Mouse (Mus musculus): ENCODE measurements around the gene Dnajc1. TPM values are rescaled to one million over a fixed set of nuclear protein-coding genes. Genes with fewer than 3 reads are reported as not detected.
A peak's percentile ranks its signal among the peaks of the same experiment; 100 is the strongest.

Dnajc1 gene
- total RNA-seq, 2 experiments from 2014 or later = 29.0 to 31.9 TPM

DNA sequence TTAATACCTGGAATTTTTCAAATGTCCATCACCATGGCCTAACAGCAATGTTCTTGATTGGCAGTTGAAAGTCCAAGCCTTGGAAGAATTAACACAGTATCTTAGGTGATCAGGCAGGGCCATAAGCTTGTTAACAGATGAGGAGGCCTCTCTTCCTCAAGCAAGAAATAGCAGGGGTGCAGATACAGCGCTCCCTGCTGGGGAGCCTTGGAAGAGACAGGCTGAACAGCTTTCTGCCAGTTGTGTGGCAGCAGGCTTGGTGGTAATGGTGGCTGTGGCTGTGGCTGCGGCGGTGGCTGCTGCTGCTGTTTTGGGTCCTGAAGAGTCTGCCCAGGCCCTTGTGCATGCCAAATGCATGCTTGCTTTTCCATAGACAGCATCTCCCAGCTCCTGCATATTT, 187.5 kb downstream of the Dnajc1 start:
- peak; percentile 77 for ATAC-seq (replicated peaks; ENCODE audit: poor library complexity, severe bottlenecking)

DNA sequence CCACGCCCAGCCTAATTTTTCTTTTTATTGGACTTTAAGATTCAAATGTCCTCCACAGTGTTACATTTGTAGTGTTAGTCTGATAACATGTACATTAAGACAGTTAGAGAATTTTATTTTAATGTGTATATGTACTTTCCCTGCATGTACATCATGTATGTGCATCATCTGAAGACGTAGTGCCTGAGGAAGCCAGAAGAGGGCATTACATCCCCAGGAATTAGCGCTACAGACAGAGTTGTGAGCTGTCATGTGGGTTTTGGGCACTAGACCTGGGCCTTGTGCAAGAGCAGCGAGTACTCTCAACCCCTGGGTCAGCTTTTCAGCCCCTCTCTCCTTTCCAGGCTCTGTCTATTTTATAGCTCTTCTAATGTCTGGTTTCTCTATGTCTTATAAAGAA, 189.7 kb downstream of the Dnajc1 start:
- peak; percentile 44 for ATAC-seq (replicated peaks; ENCODE audit: poor library complexity, severe bottlenecking)

DNA sequence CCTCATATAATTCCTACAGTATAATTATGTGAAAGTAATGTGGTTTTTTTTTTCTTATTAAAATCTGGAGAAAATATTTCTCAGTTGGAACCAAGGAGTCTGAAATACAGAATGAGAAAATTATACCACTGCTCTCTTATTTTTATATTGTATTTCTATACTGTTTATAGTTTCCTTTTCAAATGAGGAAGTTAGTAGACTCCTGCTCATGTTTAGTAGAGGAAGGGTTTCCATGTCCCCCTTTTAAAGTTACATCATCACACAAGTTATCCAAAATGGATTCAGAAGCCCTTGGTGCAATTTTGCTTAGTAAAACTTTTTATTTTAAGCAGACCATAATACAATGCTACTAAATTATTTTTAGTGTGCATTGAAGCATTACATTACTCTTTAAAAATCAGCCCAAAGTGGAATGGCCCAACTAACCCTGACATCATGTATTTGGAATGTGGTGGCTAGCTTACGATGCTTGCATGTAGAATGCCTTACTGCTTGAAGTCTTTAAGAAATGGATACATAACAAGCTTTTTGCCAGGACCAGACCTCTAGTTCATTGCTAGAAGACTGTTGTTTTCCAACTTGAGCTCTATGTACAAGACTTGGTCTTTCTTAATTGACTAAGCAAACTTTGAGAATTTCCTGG, 190.7 kb downstream of the Dnajc1 start:
- peak; percentile 74 for ATAC-seq (replicated peaks; ENCODE audit: poor library complexity, severe bottlenecking)

GRCm38 (mm10) chr2:18195691-18196396, 196.8 kb downstream of the Dnajc1 start:
- ATAC-seq (replicated peaks; ENCODE audit: poor library complexity, severe bottlenecking) = no peak; the same call in 1 of the 2 replicates

- no peak for ATAC-seq (replicated peaks; ENCODE audit: poor library complexity, severe bottlenecking)
Measured at GRCm38 (mm10) chr2:18195285-18195684, 197.3 kb downstream of the Dnajc1 start.

- ATAC-seq (replicated peaks; ENCODE audit: poor library complexity, severe bottlenecking) = no peak
Measured at GRCm38 (mm10) chr2:18188367-18188766, 204.3 kb downstream of the Dnajc1 start.

DNA sequence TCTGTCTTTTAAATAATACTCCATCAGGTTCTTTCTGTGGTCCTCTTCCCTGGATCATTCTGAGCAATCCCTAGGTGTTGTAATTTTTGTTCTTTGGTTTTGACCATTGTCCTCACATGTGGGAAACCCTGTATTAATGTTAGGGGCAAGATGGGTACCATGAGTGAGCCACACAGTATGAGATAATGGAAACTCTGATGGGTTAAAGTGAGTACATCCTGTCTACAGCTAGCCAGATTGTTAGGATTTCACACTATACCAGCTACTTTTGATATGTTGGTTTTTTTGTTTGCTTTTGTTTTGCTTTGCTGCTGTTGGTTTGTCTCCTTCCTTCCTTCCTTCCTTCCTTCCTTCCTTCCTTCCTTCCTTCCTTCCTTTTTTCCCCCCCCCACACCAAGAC, 209.6 kb downstream of the Dnajc1 start:
- ATAC-seq (replicated peaks; ENCODE audit: poor library complexity, severe bottlenecking) = no peak

DNA sequence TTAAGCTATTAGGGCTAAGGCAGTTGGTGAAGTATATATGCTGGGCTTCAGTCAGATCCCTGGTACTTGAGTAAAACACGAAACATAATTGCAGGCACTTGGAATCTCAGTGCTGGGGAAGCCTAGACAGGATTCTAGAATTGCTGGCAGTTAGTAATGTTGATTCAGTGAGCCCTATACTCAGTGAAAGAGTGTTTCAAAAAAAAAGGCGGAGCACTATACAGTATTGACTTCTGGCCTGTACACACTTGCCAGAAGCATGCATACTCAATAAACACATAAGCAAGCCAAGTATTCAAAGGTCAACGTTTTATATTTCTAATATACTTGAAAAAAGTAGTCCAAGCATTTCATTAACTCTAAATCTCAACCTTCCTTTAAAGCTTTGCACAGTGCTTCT, 211.0 kb downstream of the Dnajc1 start:
- no peak for ATAC-seq (replicated peaks; ENCODE audit: poor library complexity, severe bottlenecking)

GRCm38 (mm10) chr2:18180323-18180722, 212.3 kb downstream of the Dnajc1 start:
- ATAC-seq (replicated peaks; ENCODE audit: poor library complexity, severe bottlenecking) = no peak

DNA sequence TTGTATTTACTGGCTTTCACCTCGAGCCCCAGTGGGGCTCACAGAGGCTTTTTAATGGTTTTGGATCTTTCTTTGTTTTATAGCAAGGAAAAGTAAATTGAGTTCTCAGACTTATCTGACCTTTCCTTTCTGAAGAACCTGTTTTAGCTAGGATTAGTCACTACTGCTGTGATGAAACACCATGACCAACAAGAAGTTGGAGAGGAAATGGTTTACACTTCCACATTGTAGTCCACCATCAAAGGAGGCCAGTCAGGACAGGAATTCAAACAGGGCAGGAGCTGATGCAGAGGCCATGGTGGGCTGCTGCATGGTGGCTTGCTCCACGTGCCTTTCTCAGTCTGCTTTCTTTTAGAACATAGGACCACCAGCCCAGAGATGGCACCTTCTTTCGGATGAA, 216.4 kb downstream of the Dnajc1 start:
- ATAC-seq (replicated peaks; ENCODE audit: poor library complexity, severe bottlenecking) = peak; percentile 63

GRCm38 (mm10) chr2:18175234-18175633, 217.4 kb downstream of the Dnajc1 start:
- ATAC-seq (replicated peaks; ENCODE audit: poor library complexity, severe bottlenecking) = no peak

GRCm38 (mm10) chr2:18169174-18169948, 223.3 kb downstream of the Dnajc1 start:
- ATAC-seq (replicated peaks; ENCODE audit: poor library complexity, severe bottlenecking) = peak; percentile 40

DNA sequence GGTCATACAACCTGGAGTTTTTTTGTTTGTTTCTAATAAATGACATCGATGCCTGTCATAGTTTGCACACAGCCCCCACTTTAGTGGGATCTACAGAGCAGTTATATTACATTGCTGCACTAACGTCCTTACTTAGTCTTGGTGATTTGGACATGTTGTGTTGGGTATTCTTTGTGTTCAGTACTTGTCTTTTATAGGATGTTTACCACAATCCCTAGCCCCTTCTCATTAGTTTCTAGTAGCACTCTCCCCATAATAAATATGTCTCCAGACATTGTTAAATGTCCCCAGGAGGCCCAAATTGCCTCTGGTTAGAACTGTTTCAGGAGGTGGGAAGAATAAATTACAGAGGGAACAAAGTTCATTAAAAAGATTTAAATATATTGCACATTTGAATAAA, 227.1 kb downstream of the Dnajc1 start:
- ATAC-seq (replicated peaks; ENCODE audit: poor library complexity, severe bottlenecking) = no peak

- ATAC-seq (replicated peaks; ENCODE audit: poor library complexity, severe bottlenecking) = no peak
Measured at GRCm38 (mm10) chr2:18160992-18161391, 231.6 kb downstream of the Dnajc1 start.

GRCm38 (mm10) chr2:18159426-18159825, 233.2 kb downstream of the Dnajc1 start:
- no peak for ATAC-seq (replicated peaks; ENCODE audit: poor library complexity, severe bottlenecking)

DNA sequence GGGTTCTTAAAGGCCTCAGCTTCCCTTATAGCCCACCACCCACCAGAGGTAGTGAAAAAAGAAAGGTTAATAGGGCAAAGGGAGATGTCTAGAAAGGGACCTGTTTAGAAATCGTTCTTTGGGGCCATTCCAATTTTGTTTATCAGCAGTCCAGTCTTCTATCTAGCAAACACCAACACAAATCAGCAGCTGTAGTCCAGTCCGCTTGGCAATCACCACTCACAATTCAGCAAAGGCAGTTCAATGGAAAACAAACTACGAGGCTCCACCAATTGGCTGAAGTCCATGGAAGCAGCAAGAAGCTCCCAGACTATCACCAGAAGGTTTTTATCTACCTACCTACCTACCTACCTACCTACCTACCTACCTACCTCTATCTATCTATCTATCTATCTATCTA, 236.5 kb downstream of the Dnajc1 start:
- no peak for ATAC-seq (replicated peaks; ENCODE audit: poor library complexity, severe bottlenecking)
